Mouse (Mus musculus): ENCODE data around the gene Nos1.

Gene Nos1

GRCm38 (mm10) chr5:117899361-117899760, 118.5 kb downstream of the Nos1 start:
- DNase-seq = no peak

DNA sequence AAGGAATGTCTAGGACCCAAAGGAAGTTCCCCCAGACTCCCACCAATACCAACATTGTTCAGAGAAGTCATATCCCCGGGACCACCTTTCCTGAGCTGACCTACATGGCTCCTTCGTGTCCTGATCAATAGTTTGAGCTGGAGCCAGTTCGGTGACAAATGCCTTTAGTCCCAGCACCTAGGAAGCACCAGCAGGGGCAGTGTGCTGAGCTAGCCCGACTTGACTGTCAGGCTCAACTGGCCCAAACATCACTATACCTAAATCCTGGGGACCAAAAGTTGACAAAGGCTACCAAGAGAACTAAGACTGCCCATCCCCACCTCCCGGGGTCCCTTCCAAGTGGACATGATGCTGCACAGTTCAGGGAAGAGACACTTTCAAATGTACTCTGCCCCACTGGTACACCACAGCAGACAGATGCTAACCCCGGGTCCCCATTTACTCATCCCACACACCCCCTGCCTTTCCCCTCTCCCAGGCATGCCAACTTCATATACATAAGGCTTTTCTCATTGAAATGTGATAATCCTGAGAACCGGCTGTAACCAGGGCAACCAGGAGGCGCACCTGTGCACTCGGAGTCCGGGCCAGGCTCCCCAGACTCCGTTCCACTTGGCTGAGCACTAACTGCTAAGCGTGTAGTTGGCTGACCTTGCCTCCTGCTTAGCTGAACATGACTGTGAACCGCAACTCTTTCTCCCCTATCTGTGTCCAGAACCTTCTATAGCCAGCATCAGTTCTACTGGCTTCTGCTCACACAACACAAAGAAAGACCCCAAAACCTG, 120.3 kb downstream of the Nos1 start:
- peak; percentile 60 to 75 for DNase-seq

DNA sequence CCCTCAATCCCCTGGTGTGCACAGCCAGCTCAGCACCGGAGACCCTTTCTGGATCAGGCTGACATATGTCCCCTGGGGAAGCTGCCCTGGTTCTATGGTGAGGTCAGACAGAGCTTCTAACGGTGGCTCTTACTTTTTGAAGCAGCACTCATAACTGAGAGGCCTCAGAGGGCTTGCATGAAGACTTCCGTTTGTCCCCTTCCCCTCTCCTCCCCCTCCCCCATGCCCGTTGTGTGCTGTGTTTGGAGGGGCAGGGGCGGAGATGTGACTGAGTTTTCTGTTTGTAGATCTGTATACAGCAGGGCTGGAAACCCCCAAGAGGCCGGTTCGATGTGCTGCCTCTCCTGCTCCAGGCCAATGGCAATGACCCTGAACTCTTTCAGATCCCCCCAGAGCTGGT, 122.7 kb downstream of the Nos1 start:
- no peak for DNase-seq

GRCm38 (mm10) chr5:117905728-117906127, 124.9 kb downstream of the Nos1 start:
- no peak for DNase-seq

DNA sequence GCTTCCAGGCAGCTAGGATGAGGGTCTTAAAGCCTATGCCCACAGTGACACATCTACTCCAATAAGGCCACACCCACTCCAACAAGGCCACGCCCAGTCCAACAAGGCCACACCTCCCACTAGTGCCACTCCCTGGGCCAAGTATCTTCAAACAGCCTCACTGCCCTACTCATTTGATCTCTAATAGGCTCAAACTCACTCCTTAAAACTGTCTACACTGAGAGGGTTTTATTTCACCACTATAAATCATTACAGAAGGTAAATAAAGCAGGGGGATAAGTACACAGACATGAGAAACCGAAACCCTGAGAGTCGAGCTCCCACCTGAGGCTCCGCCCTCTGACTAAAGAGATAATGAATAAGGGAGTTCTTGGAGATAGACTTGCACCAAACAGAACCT, 128.7 kb downstream of the Nos1 start:
- DNase-seq = no peak

DNA sequence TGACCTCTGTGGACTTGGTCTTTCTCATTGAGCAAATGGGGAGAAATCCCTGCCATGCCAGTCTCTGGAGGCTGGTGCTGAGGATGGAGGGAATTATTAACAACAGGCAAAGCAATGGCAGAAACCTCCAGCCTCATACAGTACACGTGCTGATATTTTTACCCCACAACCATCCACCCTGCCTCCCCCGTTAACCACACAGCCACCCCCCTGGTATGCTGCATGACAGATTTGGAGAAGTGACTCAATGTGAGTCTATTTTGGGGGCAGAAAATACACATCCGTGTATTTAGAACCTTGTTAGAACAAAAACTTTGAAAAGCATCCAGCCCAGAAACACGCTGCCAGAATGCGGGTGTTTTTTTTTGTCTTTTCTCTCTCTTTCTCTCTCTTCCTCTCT, 135.5 kb downstream of the Nos1 start:
- DNase-seq = no peak

DNA sequence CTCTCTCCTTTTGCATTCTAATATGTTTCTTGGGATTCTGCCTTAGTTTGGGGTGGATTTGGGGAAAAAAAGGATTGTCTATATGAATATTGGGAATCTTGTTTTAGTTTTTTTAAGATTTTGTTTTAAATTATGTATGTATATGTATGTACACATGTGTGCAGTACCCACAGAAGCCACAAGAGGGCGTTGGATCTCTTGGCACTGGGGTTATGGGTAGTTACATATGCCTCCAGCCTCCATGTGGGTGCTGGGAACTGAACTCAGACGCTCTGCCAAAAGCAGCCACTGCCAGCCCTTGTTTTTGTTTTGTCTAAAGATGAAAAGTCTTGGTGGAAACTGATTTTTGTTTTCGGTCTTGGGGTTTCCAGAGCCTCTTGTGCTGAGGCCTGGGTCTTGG, 136.1 kb downstream of the Nos1 start:
- DNase-seq = no peak

DNA sequence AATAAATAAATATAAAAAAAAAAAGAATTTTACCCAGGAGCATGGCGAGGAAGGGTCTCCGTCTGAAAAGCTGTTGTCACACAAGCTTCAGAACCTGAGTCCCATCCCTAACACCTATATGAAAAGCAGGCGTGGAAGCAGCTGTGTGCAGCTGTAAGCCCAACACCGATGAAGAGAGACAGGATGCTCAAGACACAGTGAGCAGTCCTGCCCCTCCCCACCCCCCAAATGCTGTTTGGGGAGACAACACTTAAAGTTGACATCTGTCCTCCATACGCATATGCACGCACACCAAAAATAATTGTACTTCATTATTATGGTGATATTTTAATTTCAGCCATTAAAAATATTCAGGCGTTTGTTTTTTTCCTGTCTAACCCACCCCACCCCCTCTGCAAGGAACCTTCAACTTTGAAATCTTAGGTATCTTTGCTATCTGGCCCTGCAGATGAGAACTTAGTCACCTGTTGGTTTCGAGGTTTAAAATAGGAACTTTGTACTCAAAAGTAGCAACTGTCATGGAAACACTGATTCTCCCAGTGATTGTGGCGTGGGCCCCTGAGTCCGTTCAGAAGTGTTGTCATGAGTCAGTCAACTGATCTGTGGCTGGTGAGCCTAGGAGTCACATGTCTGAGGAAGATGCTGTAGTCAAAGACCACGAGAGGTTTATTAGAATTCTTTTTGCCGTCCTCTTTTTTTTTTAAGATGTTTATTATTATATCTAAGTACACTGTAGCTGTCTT, 141.1 kb downstream of the Nos1 start:
- DNase-seq = no peak

DNA sequence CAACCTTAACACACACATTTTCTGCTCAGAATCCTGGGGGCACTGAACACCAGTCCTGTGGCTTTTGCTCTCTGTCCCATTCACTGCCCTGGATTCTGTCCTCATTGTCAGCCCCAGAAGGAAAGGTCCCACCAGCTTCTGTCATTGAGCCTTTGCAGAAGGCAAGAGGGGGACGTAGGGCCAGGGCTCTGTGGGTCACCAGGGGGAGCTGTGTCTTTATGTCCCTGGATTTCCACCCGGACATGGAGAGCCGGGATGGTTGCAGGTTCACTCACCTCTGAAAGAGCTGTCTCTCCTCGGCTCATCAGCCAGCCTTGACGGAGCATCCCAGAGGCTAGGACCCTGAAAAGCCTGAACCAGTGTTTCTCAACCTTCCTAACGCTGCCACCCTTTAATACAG, 142.9 kb downstream of the Nos1 start:
- DNase-seq = no peak

GRCm38 (mm10) chr5:117928553-117928952, 147.7 kb downstream of the Nos1 start:
- DNase-seq = no peak

GRCm38 (mm10) chr5:117932222-117932621, 151.4 kb downstream of the Nos1 start:
- no peak for DNase-seq

- DNase-seq = peak; percentile 95 to 96
These were observed 152.0 kb downstream of the Nos1 start for GRCm38 (mm10) chr5:117932862-117933261.

DNA sequence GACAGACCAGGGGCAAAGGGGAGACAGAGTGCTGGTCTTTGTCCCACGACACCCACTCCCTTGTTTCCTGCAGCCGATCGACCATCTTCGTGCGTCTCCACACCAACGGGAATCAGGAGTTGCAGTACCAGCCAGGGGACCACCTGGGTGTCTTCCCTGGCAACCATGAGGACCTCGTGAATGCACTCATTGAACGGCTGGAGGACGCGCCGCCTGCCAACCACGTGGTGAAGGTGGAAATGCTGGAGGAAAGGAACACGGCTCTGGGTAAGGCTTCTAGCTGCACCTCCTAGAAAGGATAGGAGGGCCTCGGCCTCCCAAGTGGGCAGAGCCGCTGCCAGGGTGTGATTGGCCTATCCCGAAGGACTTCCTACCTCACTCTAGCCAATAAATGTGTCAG, 155.5 kb downstream of the Nos1 start:
- DNase-seq = no peak

DNA sequence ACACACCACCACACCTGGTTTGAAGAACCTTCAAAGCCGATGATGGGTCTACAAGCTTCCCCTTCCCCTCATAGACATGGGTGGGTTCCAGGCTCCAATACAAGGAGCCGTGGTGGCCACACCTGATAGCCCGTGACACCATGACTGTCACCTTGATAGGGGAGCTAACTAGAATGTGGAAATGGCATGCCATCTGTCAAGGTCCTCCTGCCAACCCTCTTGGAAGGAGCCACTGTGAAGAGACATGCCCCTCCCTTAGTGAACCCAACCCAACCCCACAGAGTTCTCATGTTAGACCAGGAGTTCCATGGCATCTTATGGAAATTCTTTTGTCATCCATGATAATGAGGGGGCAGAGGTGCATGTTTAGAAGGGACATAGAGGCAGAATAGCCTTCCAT, 156.4 kb downstream of the Nos1 start:
- no peak for DNase-seq

GRCm38 (mm10) chr5:117938182-117938581, 157.3 kb downstream of the Nos1 start:
- peak; percentile 82 to 83 for DNase-seq

- no peak for DNase-seq
These were observed 158.6 kb downstream of the Nos1 start for GRCm38 (mm10) chr5:117939402-117939801.

GRCm38 (mm10) chr5:117941552-117941951, 160.7 kb downstream of the Nos1 start:
- no peak for DNase-seq

GRCm38 (mm10) chr5:117946605-117947004, 165.8 kb downstream of the Nos1 start:
- peak; percentile 69 for DNase-seq

DNA sequence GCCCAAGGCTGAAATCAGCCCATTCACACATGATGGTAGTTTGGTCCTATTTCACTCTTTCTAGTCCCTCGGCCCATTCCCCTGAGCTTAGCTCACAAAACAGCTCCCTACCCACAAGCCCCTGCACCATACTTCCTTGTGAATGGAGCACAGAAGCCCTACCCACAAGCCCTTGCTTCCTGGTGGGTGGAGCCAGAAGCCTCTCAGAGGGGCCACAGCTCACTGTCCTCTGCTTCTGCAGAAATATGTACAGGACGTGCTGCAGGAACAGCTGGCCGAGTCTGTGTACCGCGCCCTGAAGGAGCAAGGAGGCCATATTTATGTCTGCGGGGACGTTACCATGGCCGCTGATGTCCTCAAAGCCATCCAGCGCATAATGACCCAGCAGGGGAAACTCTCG, 168.6 kb downstream of the Nos1 start:
- DNase-seq = no peak

DNA sequence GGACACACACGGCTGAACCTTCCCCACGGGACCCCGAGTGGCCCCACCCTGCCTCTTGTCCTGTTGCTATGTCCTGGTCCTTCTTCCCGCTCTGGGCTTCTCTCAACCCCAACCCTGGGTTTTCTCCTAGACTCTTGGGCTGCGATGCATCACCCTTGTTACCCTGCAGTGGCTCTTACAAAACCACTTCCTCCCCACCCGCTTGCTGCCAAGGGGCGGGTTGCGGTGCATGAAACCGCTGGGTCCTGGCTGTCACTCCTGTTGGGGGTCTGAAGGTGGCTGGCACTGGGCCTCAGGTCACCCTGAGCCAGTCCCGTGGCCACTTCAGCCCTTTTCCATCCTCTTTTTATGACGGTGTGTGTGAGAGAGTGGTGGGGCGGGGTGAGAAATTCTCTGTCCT, 173.1 kb downstream of the Nos1 start:
- DNase-seq = no peak

- no peak for DNase-seq
These were observed 173.6 kb downstream of the Nos1 start for GRCm38 (mm10) chr5:117954429-117954828.

DNA sequence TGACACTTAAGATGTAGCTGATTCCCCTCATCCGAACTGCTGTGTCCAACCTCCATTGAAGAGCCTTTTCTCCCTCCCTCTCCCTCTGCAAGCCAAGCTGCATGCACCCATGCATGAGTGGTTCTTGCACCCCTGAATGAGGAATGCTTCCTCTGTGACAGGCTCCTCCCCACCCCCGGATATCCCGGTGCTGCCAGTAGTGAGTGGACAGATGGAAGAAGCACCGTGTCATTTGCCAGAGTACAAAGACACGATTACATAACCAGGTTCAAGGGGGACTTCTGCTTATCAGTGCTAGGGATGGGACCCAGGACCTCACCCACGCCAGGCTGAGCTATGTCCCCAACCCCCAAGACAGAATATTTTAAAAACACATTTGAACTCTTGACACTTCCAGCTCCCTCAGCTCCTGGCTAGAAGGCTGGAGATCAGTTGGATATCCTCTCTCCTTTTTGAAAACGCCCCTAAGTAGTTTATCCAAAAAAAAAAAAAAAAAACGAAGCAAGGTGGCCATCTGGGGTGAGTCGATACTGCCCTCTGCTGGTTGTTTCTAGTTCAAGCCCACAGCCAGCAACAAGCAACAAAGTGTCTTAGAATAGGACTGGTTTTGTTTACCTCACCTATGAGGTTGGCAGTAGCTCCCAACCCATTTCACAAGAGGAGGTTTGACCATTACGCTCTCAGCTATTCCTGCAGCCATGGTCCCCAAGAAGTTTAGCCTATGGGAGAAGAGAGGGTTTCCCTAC, 175.0 kb downstream of the Nos1 start:
- peak; percentile 47 to 61 for DNase-seq

- DNase-seq = peak; percentile 60 to 71
These were observed 183.9 kb downstream of the Nos1 start for GRCm38 (mm10) chr5:117964750-117965149.

DNA sequence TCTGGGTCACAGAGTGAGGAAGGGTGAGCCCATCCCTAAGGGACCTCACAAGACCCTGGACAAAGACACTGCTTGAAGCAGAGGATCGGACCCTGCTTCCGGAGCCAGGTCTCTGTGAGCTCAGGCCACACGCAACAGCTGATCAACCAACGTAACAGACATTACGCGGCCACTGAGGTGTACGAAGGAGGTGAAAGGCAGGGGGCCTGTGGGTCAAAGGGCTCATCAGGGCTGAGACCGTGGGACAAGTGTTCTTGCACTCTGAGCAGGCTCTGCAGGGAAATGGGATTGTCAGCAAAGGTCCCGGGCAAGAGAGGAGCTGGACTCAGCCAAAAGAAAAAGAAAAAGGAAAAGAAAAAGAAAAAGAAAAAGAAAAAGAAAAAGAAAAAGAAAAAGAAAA, 186.1 kb downstream of the Nos1 start:
- no peak for DNase-seq

All from kidney, postnatal 4 days (tissue).